Mouse (Mus musculus): ENCODE measurements around the gene Frzb. TPM values are rescaled to one million over a fixed set of nuclear protein-coding genes. Genes with fewer than 3 reads are reported as not detected.
A peak's percentile ranks its signal among the peaks of the same experiment; 100 is the strongest.
"Not testable (repeated sequence)": the region's sequence is repeated elsewhere in the genome, so short reads cannot be mapped to it uniquely, and the experiment has no call there.

The Frzb gene
- total RNA-seq (2021): 10 to 100 TPM in 1 of 2 experiments, 1 to 10 TPM in 1; 6.7 to 28.1 TPM
- long read RNA-seq, experiment 1, transcript Frzb-201 (6 exons, 3,149 nt): major isoform, 31 of 31 reads
- long read RNA-seq, experiment 1, partial matches to known transcripts: 0 of 31 reads
- long read RNA-seq, experiment 1, other reads (novel, unspliced or antisense): 0 of 31 reads
- long read RNA-seq, experiment 2, transcript Frzb-201 (6 exons, 3,149 nt): major isoform, 16 of 20 reads
- long read RNA-seq, experiment 2, partial matches to known transcripts: 0 of 20 reads
- long read RNA-seq, experiment 2, other reads (novel, unspliced or antisense): 4 of 20 reads

GRCm38 (mm10) chr2:80447291-80447791 lies at the start of gene Frzb:
Frzb (minus strand) TSS chr2:80447625.
- peak within 1 kb of the TSS; percentile 76 for H3K4me3 ChIP-seq
- peak; percentile 67 for DNase-seq
- intact Hi-C loops (cut with DNase I): loop anchor here (10.0 kb wide), 1 partner anchor 87 kb away; no protein-coding TSS in a partner anchor
- no peak for TF ChIP-seq CTCF (IDR thresholded peaks at IDR 0.05)
- peak within 1 kb of the TSS; percentile 67 for H3K27ac ChIP-seq

- intact Hi-C loops (cut with DNase I); DNase-seq; H3K27ac ChIP-seq; H3K4me3 ChIP-seq: not testable (repeated sequence)
Measured at GRCm38 (mm10) chr2:80495304-80495703, 47.9 kb upstream of the Frzb start.

- TF ChIP-seq CTCF (IDR thresholded peaks at IDR 0.05): no peak
- intact Hi-C loops (cut with DNase I): loop anchor here (2.0 to 5.0 kb wide), 2 partner anchors 42 to 105 kb away; no protein-coding TSS in a partner anchor
- Histone ChIP-seq H3K4me3 (no peak overlapping the region), H3K27ac (peak overlapping the region; percentile 78)
- DNase-seq: peak; percentile 75
Measured at GRCm38 (mm10) chr2:80486851-80487250, 39.4 kb upstream of the Frzb start.

- no peak overlapping the region for H3K27ac ChIP-seq
- intact Hi-C loops (cut with DNase I): loop anchor here (5.0 kb wide), 1 partner anchor 103 kb away; no protein-coding TSS in a partner anchor
- DNase-seq: no peak
- no peak overlapping the region for H3K4me3 ChIP-seq
- no peak for TF ChIP-seq CTCF (IDR thresholded peaks at IDR 0.05)
Measured at GRCm38 (mm10) chr2:80484951-80485350, 37.5 kb upstream of the Frzb start.

GRCm38 (mm10) chr2:80475831-80476230 lies 28.4 kb upstream of the Frzb start:
- H3K4me3 ChIP-seq: no peak overlapping the region
- intact Hi-C loops (cut with DNase I): no loop called here
- no peak overlapping the region for H3K27ac ChIP-seq
- DNase-seq: no peak
- TF ChIP-seq CTCF (IDR thresholded peaks at IDR 0.05): no peak

GRCm38 (mm10) chr2:80474247-80474796 lies 26.9 kb upstream of the Frzb start:
- intact Hi-C loops (cut with DNase I): no loop called here
- no peak overlapping the region for H3K4me3 ChIP-seq
- TF ChIP-seq CTCF (IDR thresholded peaks at IDR 0.05): no peak
- DNase-seq: no peak
- no peak overlapping the region for H3K27ac ChIP-seq

- DNase-seq: no peak
- no peak overlapping the region for H3K4me3 ChIP-seq
- no peak overlapping the region for H3K27ac ChIP-seq
- no peak for TF ChIP-seq CTCF (IDR thresholded peaks at IDR 0.05)
- intact Hi-C loops (cut with DNase I): no loop called here
Measured at GRCm38 (mm10) chr2:80465991-80466821, 18.8 kb upstream of the Frzb start.

- Histone ChIP-seq H3K27ac (no peak overlapping the region), H3K4me3 (no peak overlapping the region)
- no peak for TF ChIP-seq CTCF (IDR thresholded peaks at IDR 0.05)
- DNase-seq: no peak
- intact Hi-C loops (cut with DNase I): no loop called here
Measured at GRCm38 (mm10) chr2:80461827-80462226, 14.4 kb upstream of the Frzb start.

- intact Hi-C loops (cut with DNase I): loop anchor here (10.0 kb wide), 1 partner anchor 87 kb away; no protein-coding TSS in a partner anchor
- peak overlapping the region; percentile 76 for H3K4me3 ChIP-seq
- peak; percentile 2; the same call in 1 of the 2 replicates for TF ChIP-seq CTCF (IDR thresholded peaks at IDR 0.05)
- DNase-seq: no peak
- H3K27ac ChIP-seq: no peak overlapping the region
Measured at GRCm38 (mm10) chr2:80448231-80448630, 806 bp upstream of the Frzb start.

- intact Hi-C loops (cut with DNase I): loop anchor here (10.0 kb wide), 1 partner anchor 88 kb away; no protein-coding TSS in a partner anchor
- peak; percentile 47 for DNase-seq
- H3K27ac ChIP-seq: peak overlapping the region; percentile 67
- peak overlapping the region; percentile 76 for H3K4me3 ChIP-seq
- TF ChIP-seq CTCF (IDR thresholded peaks at IDR 0.05): no peak
Measured at GRCm38 (mm10) chr2:80446308-80447151, 895 bp downstream of the Frzb start.

GRCm38 (mm10) chr2:80445926-80446307 lies 1.5 kb downstream of the Frzb start:
- no peak for DNase-seq
- Histone ChIP-seq H3K27ac (peak overlapping the region; percentile 67; the same call in 1 of the 2 replicates), H3K4me3 (peak overlapping the region; percentile 76)
- intact Hi-C loops (cut with DNase I): loop anchor here (2.0 to 10.0 kb wide), 2 partner anchors 41 to 89 kb away; no protein-coding TSS in a partner anchor
- TF ChIP-seq CTCF (IDR thresholded peaks at IDR 0.05): no peak
